Mouse (Mus musculus) liver (tissue): ENCODE results near the gene Rnf216.

Experiments used
- DNase-seq: peaks from one replicate; pipeline ENCODE4 v3.0.0-alpha.2; 2020; ENCODE audit warnings: mixed read lengths

Gene Rnf216

GRCm38 (mm10) chr5:143052677-143053076 is 60.1 kb downstream of the Rnf216 start:
- peak; percentile 65 for DNase-seq

GRCm38 (mm10) chr5:143051851-143052250 is 60.9 kb downstream of the Rnf216 start:
- no peak for DNase-seq

- DNase-seq, result no peak
Observed at GRCm38 (mm10) chr5:143050273-143050672, 62.5 kb downstream of the Rnf216 start.

GRCm38 (mm10) chr5:143049746-143050145 is 63.0 kb downstream of the Rnf216 start:
- DNase-seq, result no peak

- DNase-seq, result no peak
Observed at GRCm38 (mm10) chr5:143049013-143049385, 63.8 kb downstream of the Rnf216 start.

- no peak for DNase-seq
Observed at GRCm38 (mm10) chr5:143048232-143049012, 64.4 kb downstream of the Rnf216 start.

- no peak for DNase-seq
Observed at GRCm38 (mm10) chr5:143047586-143047985, 65.2 kb downstream of the Rnf216 start.

- no peak for DNase-seq
Observed at GRCm38 (mm10) chr5:143043902-143044301, 68.9 kb downstream of the Rnf216 start.

- no peak for DNase-seq
Observed at GRCm38 (mm10) chr5:143043285-143043684, 69.5 kb downstream of the Rnf216 start.

- DNase-seq, result no peak
Observed at GRCm38 (mm10) chr5:143038794-143039193, 74.0 kb downstream of the Rnf216 start.

GRCm38 (mm10) chr5:143037201-143037600 is 75.6 kb downstream of the Rnf216 start:
- DNase-seq, result no peak

GRCm38 (mm10) chr5:143036052-143036451 is 76.7 kb downstream of the Rnf216 start:
- peak; percentile 71 for DNase-seq

GRCm38 (mm10) chr5:143035271-143035670 is 77.5 kb downstream of the Rnf216 start:
- no peak for DNase-seq

- no peak for DNase-seq
Observed at GRCm38 (mm10) chr5:143034108-143034507, 78.7 kb downstream of the Rnf216 start.

GRCm38 (mm10) chr5:143033277-143033676 is 79.5 kb downstream of the Rnf216 start:
- no peak for DNase-seq

- no peak for DNase-seq
Observed at GRCm38 (mm10) chr5:143032639-143033146, 80.1 kb downstream of the Rnf216 start.

GRCm38 (mm10) chr5:143031681-143032080 is 81.1 kb downstream of the Rnf216 start:
- DNase-seq, result no peak

GRCm38 (mm10) chr5:143031193-143031592 is 81.6 kb downstream of the Rnf216 start:
- DNase-seq, result no peak

- peak; percentile 34 for DNase-seq
Observed at GRCm38 (mm10) chr5:143023887-143024286, 88.9 kb downstream of the Rnf216 start.

- no peak for DNase-seq
Observed at GRCm38 (mm10) chr5:143022956-143023355, 89.8 kb downstream of the Rnf216 start.

GRCm38 (mm10) chr5:143017401-143017800 is 95.4 kb downstream of the Rnf216 start:
- no peak for DNase-seq

- no peak for DNase-seq
Observed at GRCm38 (mm10) chr5:143009383-143009782, 103.4 kb downstream of the Rnf216 start.

- DNase-seq, result peak; percentile 50
Observed at GRCm38 (mm10) chr5:143000654-143001500, 111.9 kb downstream of the Rnf216 start.

GRCm38 (mm10) chr5:143000091-143000490 is 112.7 kb downstream of the Rnf216 start:
- DNase-seq, result no peak
